Mouse (Mus musculus) naive thymus-derived CD4-positive, alpha-beta T cell, adult 5 months (primary cell): ENCODE data around the gene Sftpa1. TPM values are rescaled to one million over a fixed set of nuclear protein-coding genes. Genes with fewer than 3 reads are reported as not detected.

Experiments used
- polyA plus RNA-seq: library from polyadenylated mRNA; unstranded; fragments of 100-300 nt; shearing (Covaris generic); gene quantifications from one replicate; pipeline ENCODE4 v1.2.1, GENCODE M21; 2017

Sftpa1 gene
- polyA plus RNA-seq = not detected

GRCm38 (mm10) chr14:41131540-41131939 lies at the start of gene Sftpa1:
Gene Sftpa1 (plus strand): TSS chr14:41131782.

DNA sequence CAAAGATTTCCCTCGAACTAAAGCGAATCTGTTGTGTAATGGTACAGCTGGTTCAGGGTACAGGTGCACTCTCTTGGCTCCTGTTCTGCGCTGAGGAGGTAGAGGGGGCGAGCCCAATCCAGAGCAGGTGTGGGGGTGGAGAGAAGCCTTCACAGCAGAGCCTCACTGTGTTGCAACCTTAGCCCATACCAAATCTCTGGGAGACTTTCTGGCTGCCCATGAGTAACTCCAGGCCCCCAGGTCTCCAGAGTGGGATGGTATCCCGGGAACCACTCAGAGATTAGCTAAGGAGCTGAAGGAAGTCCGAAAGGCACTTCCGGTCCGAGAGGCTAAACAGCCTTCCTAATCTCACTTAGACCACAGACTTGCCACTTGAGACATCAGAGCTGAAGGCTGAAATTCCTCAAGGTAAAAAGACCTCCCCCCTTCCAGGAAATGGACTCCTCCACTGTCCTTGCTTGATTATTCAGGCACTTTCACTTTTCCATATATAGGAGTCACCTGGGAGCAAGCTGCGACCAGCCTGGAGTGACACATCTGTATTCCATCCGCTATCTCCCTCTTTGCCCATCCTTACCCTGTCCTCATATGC lies 26.6 kb upstream of the Sftpa1 start, which contains the start of gene Mat1a:
Mat1a (plus strand) TSS at position 183 of the 592 bp plus-strand sequence.

DNA sequence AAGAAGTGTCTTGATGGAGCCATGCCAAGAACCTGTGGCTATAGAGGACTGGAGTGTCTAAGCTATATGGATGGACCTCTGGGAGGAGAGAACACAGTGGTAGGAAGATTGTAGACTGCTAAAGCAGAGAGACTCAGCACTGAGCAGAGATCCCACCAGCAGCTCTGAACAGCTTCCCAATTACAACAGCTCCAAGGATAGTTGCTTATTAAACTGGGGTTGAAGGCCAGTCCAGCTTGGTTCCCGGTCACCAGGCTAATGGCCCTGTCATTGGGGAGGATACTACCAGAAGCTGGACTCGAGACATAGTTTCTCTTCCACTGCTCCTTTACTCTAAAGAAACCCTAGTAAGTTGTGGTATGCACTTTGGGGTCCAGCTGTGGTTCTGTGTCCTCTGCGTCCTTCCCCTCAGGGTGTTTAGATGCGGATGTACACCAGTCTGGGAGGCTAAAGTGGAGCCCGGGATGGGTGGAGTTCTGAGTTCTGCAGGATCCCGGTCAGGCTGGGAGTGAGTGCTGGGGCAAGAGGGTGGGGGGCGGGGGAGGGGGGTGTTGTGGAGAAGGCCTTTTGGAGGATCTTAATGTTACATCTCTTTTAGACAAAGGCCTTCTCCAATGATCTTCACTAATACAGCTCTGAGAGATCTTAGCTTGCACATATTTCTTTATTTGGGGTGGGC lies 19.8 kb downstream of the Sftpa1 start, which contains the start of gene Mbl1:
Mbl1 (plus strand) TSS at position 239 of the 679 bp plus-strand sequence.

DNA sequence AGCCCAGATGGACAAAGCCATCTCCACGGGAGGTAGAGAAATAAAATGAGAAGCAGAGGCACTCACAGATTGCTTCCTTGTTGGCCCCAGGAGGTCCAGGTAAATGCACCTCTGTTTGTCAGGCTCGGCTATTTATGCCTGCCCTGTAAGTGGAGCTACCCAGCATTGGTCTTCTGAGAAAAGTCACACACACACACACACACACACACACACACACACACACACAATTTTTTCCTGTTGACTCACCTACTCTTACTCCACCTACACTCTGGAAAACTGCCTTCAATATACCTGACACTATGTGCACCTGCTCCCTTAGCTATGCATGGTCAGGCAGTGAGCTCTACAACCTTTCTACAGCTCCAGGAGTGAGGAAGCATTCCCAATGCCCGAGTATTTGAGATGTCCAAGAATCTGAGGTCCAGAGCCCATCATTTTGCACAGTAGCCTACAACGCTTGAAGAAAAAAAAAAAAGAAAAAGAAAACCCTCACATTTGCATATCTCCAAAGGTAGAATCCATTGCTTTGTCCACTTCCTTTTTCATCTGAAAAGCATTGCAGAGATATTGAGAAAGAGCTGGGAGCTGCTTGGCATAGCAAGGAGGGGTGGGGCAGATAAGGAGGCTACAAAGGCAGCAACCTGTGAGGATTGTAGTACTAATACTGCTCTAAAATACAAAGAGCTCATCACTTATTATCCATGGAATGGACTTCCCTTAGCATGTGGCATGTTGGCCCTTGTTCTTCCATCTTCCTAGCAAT lies 53.7 kb downstream of the Sftpa1 start, which contains the start of gene Sftpd:
Sftpd (minus strand) TSS at position 91 of the 763 bp plus-strand sequence.

Other genes starting within 250 kb of the Sftpa1 start
- 0.62 TPM for gene Sh2d4b, start 238.5 kb upstream of the Sftpa1 start, polyA plus RNA-seq
- gene Tspan14, start 165.0 kb upstream of the Sftpa1 start, polyA plus RNA-seq = 138 TPM
- gene Fam213a, start 118.0 kb upstream of the Sftpa1 start, polyA plus RNA-seq = 10.9 TPM
- gene Dydc2, start 62.6 kb upstream of the Sftpa1 start, polyA plus RNA-seq = not detected
- not detected for gene Dydc1, start 58.9 kb upstream of the Sftpa1 start, polyA plus RNA-seq
- gene Mat1a, start 26.7 kb upstream of the Sftpa1 start, polyA plus RNA-seq = not detected
- not detected for gene Mbl1, start 19.7 kb downstream of the Sftpa1 start, polyA plus RNA-seq
- not detected for gene Sftpd, start 53.4 kb downstream of the Sftpa1 start, polyA plus RNA-seq
- gene Gm2832, start 147.0 kb downstream of the Sftpa1 start, polyA plus RNA-seq = not detected
- gene Gm5798, start 216.8 kb downstream of the Sftpa1 start, polyA plus RNA-seq = not detected